Mouse (Mus musculus) testis, adult 2 months (tissue): ENCODE data around the gene Rnf2. TPM values are rescaled to one million over a fixed set of nuclear protein-coding genes. Genes with fewer than 3 reads are reported as not detected.

Experiments
- H3K27ac ChIP-seq: fragments of 200-500 bp; 2 replicates; pipeline ENCODE4 v1.5.1; 2012; ENCODE audit warnings: low read depth, low read length; ENCODE audit not compliant: control insufficient read depth, insufficient read depth
- H3K27me3 ChIP-seq: fragments of 200-500 bp; 2 replicates; pipeline ENCODE4 v1.6.1; 2012; ENCODE audit warnings: mild to moderate bottlenecking, low read length, moderate library complexity; ENCODE audit not compliant: control insufficient read depth, insufficient read depth
- H3K36me3 ChIP-seq: fragments of 200-500 bp; 2 replicates; pipeline ENCODE4 v1.6.1; 2012; ENCODE audit warnings: mild to moderate bottlenecking, low read length; ENCODE audit not compliant: control insufficient read depth, insufficient read depth
- H3K4me1 ChIP-seq: fragments of 200-500 bp; 2 replicates; pipeline ENCODE4 v1.6.1; 2012; ENCODE audit warnings: low read length; ENCODE audit not compliant: control insufficient read depth, insufficient read depth
- H3K4me3 ChIP-seq: fragments of 200-500 bp; 2 replicates; pipeline ENCODE4 v1.5.1; 2012; ENCODE audit warnings: low read depth, mild to moderate bottlenecking, low read length, moderate library complexity, mixed read lengths; ENCODE audit not compliant: control insufficient read depth
- CTCF ChIP-seq: fragments of 200-500 bp; IDR thresholded peaks from 2 replicates; pipeline ENCODE4 v1.5.1; 2012; ENCODE audit warnings: low read depth, mild to moderate bottlenecking, inconsistent platforms, low read length, moderate library complexity; ENCODE audit not compliant: control insufficient read depth, insufficient read depth, insufficient replicate concordance
- POLR2A ChIP-seq: fragments of 200-500 bp; IDR thresholded peaks from 2 replicates; pipeline ENCODE4 v1.6.1; 2012; ENCODE audit warnings: low read depth, mild to moderate bottlenecking, inconsistent platforms, low read length, moderate library complexity; ENCODE audit not compliant: control insufficient read depth
- polyA plus RNA-seq: library from polyadenylated mRNA; depleted of rRNA; stranded (reverse); fragments of >200 nt; gene quantifications from 2 replicates; pipeline ENCODE4 v1.2.3, GENCODE M21; 2012

Rnf2 gene
- polyA plus RNA-seq, 1 experiment = 42.6 TPM

DNA sequence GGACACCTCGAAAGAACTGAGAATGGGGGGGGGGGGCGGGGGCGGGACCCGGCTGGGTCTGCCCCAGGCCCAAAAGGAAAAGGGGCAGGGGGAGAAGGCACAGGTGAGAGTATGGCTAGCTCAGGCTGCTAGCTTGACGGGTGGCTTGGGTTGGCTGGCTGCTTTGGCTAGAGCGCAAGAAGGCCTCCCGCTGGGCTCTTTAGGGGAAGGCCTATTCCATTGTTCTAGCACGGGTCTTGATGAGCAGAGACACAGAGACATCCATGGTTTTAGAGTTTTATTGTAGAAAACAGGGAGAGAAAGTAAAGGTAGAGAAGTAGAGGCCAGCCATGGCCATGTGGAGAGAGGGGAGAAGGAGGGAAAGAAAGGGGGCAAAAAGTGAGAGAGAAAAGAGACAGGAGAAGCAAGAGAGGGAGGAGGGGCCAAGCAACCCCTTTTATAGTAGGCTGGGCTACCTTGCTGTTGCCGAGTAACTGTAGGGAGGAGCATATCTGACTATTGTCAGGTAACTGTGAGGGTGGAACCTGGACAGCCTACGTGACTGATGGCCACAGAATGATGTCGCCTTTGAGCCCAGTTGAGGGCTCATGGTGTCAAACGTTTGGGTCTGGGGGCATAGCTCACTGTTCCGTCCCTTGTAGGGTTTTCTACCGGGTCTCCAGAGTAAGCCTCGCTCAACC is 17.0 kb upstream of the Rnf2 start:
- peak overlapping the region; percentile 46 for H3K4me3 ChIP-seq
- H3K4me1 ChIP-seq = no peaks in the 10 kb centered on the region
- H3K27ac ChIP-seq = no peak overlapping the region
- no peaks in the 10 kb centered on the region for H3K36me3 ChIP-seq
- TF ChIP-seq CTCF = no peak
- peak; percentile 55; the same call in 1 of the 2 replicates for TF ChIP-seq POLR2A
- H3K27me3 ChIP-seq = no peaks in the 10 kb centered on the region

DNA sequence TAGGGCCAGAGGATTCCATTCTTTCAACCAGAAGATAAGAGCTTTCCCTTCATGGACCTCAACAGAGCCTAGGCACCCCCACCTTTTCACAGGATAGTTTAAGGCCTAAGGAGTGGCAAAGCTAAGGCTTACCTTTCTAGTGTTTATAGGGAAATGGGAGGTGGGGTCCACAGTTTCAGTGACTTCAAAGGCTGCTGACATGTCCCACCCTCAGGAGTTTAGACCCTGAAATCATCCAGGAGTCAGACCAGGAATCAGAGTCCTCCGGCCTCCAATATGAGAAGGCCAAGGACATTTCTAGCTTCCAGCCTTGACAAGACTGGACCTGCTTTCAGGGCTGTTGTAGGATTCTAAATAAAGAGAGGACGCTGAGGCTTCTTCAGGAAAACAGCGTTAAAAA is 16.1 kb upstream of the Rnf2 start:
- peak overlapping the region; percentile 21 for H3K4me3 ChIP-seq
- H3K27me3 ChIP-seq = no peaks in the 10 kb centered on the region
- peak overlapping the region; percentile 39; the same call in 1 of the 2 replicates for H3K27ac ChIP-seq
- no peaks in the 10 kb centered on the region for H3K4me1 ChIP-seq
- no peak for TF ChIP-seq POLR2A
- no peak for TF ChIP-seq CTCF
- no peaks in the 10 kb centered on the region for H3K36me3 ChIP-seq

GRCm38 (mm10) chr1:151515733-151516132 is 15.0 kb upstream of the Rnf2 start:
- Histone ChIP-seq H3K36me3 (no peaks in the 10 kb centered on the region), H3K4me3 (no peak overlapping the region), H3K4me1 (no peaks in the 10 kb centered on the region), H3K27ac (no peak overlapping the region), H3K27me3 (no peaks in the 10 kb centered on the region)
- TF ChIP-seq CTCF (no peak), POLR2A (no peak)

DNA sequence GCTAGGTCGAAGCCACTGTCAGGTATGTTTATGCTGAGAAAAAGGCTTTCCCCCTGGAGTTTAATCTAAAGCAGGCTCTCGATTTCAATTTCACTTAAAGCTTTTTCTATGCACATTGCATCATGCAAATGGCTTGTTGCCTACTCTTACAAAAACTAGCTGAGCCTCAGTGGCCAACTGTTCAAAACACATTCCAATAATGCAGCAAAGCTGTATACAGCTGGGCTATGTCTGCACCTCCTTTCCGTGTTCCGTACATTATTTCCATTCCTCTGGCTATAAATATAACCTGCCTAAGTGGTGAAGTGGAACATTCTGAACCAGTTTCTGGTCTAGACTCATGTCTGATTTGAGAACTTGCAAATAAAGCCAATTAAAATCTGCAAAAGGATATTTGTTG is 13.4 kb upstream of the Rnf2 start:
- no peak overlapping the region for H3K27ac ChIP-seq

DNA sequence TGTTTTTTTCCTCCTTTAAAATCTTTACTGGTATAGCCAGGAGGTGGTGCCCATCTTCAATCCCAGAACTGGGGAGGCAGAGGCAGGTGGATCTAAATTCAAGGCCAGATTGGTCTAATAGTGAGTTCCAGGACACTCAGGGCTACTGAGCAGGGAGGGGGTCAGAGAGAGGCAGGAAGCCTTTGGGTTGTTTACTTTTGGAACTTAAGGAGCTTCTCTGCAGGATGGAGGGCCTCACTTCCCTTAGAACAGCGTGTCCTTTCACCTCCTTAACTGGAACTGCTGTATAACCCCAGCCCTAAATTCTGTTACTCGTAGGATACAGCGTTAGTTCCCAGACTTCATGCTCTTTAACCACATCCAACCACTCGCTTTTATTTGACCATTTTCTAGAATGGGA is 10.1 kb upstream of the Rnf2 start:
- H3K36me3 ChIP-seq = no peaks in the 10 kb centered on the region
- H3K27me3 ChIP-seq = no peaks in the 10 kb centered on the region
- TF ChIP-seq POLR2A (no peak), CTCF (no peak)
- no peak overlapping the region for H3K4me3 ChIP-seq
- H3K27ac ChIP-seq = no peak overlapping the region
- H3K4me1 ChIP-seq = no peaks in the 10 kb centered on the region

More for the DNA sequence above, 13.4 kb upstream of the Rnf2 start:
- no peaks in the 10 kb centered on the region for H3K4me1 ChIP-seq
- H3K27me3 ChIP-seq = no peaks in the 10 kb centered on the region
- TF ChIP-seq POLR2A = no peak
- no peak for TF ChIP-seq CTCF
- H3K36me3 ChIP-seq = no peaks in the 10 kb centered on the region
- no peak overlapping the region for H3K4me3 ChIP-seq

DNA sequence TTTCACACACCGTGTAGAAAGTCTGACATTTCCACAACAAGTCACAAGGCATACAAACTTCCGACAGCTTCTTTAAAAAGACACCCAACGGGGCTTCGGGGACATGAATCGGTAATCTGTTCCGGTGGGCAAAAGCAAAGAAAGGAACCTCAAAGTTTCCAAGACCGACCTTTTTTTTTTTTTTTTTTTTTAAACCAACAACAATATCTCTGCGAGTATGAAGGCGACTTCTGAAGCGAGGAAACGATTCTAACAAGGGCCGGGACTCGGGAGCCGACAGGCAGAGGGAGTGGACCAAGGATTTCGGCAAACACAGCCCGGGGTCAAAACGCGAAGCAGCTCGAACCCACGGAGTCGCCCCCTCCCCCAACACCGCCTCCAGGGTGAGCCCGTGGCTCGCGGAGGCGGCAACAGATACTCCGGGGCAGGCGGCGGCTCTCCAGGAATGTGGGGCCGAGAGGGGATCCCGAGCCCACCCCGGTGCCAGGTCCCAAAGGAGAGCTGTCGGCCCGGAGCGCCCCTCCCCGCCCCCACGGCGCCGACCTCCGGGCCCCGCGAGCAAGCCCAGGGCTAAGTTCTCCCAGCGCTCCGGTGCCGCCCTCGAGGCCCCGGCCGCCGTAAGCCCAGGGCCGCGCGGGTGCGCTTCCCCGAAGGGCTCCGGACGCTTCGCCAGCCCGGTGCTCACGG is 797 bp downstream of the Rnf2 start:
- peak overlapping the region; percentile 96 for H3K4me3 ChIP-seq
- peaks cover 5% of the 10 kb centered on the region for H3K4me1 ChIP-seq
- no peaks in the 10 kb centered on the region for H3K27me3 ChIP-seq
- H3K36me3 ChIP-seq = no peaks in the 10 kb centered on the region
- no peak for TF ChIP-seq CTCF
- no peak for TF ChIP-seq POLR2A
- peak overlapping the region; percentile 94 for H3K27ac ChIP-seq

GRCm38 (mm10) chr1:151498381-151498780 is 2.4 kb downstream of the Rnf2 start:
- H3K27me3 ChIP-seq = no peaks in the 10 kb centered on the region
- H3K36me3 ChIP-seq = no peaks in the 10 kb centered on the region
- no peak overlapping the region for H3K4me3 ChIP-seq
- TF ChIP-seq CTCF = no peak
- no peak for TF ChIP-seq POLR2A
- H3K27ac ChIP-seq = no peak overlapping the region
- H3K4me1 ChIP-seq = peaks cover 5% of the 10 kb centered on the region
